Mouse (Mus musculus) monocyte, adult 5-6 weeks (primary cell): ENCODE data around the gene Tysnd1. TPM values are rescaled to one million over a fixed set of nuclear protein-coding genes. Genes with fewer than 3 reads are reported as not detected.

Source experiments
- ATAC-seq: fragments of 153-309, 156-312 bp; replicated peaks from 2 replicates; pipeline ENCODE4 v1.8.0; 2017; ENCODE audit warnings: mild to moderate bottlenecking; ENCODE audit not compliant: low TSS enrichment, insufficient number of reproducible peaks, severe bottlenecking, poor library complexity, low FRiP score
- total RNA-seq: library from RNA; stranded (forward); fragments of 200-1000, 200-491, 200-594 nt; gene quantifications from 3 replicates; pipeline ENCODE4 v1.2.3, GENCODE M21; 2017

The Tysnd1 gene
- total RNA-seq, 1 experiment from 2014 or later, result 14.0 TPM

DNA sequence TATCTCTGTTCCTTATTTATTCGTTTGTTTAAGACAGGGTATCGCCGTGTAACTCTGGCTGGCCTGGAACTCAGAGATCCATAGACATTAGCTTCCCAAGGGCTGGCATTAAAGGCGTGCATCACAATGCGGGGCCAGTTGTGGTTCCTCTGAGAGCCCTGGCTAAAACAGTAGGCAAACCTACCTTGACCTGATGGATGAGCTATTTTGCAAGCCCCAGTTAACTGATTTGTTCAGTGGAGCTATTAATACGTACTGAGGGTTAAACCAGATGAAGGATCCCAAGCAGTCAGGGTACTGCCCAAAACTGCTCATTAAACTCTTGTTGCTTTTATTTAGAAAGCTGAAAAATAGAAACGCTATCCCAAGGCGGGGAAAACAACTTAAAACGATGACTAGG is 15.8 kb upstream of the Tysnd1 start:
- ATAC-seq, result no peak

DNA sequence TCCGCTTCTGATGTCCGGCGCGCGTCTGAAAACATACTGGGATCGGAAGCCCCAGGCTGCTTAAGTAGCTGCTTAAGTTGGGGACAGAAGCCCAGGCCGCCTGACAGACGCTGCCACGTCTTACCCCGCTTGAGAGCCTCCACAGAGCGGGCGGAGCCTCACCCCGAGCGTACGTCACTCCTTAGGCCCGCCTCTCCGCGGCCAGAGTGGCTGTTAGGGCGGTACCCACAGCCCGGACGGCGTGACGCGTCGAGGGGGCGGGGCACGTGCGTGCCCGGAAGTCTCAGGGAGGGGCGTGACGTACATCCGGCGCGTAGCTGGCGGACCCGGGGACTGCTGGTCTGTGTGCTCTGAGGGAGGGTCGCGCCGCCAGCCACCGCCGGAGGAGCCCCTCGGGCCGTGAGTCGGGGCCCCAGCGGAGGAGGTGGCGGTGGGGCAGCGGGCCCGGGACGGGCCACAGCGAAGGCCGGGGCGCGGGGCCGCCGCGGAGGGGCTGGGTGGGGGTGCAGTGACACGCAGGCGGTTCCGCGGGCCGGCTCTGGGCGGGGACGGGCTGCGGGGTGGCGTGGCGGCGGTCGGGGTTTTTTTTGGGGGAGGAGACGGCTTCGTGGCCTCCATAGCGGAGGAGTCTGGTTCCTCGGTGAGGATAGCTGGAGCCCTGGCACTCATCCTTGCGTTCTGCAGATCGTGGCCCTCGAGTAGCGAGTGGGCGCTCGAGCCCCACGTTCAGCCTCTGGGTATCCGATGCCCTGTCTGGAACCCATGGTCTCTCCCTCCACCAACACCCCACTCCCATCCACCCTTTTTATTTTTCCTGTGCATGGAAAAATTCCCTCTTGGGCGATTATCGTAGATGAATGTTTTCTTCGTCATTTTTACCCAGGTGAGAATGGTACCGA is 15.1 kb upstream of the Tysnd1 start, which contains the start of gene Sar1a:
Sar1a (plus strand) TSS at position 285 of the 899 bp plus-strand sequence.
- ATAC-seq, result peak; percentile 98

DNA sequence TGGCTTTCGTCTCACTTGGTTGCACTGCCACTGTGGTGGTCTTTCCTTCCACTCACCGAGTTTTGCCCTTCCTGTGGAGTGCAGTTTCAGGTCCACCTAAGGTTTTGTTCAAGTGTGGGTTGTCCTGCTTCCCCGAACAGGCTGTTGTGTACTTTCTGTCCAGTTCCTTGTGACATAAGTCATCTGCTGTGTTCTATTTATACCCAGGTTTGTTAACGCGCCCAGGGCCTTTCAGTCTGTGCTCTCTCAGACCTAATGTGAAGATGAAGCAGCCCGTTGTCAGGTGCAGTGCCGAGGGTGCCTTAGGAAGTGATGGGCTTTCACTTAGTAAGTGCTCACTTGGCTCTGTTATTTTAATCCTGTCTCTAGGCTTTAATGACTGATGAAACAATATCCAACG is 5.9 kb upstream of the Tysnd1 start:
- no peak for ATAC-seq

DNA sequence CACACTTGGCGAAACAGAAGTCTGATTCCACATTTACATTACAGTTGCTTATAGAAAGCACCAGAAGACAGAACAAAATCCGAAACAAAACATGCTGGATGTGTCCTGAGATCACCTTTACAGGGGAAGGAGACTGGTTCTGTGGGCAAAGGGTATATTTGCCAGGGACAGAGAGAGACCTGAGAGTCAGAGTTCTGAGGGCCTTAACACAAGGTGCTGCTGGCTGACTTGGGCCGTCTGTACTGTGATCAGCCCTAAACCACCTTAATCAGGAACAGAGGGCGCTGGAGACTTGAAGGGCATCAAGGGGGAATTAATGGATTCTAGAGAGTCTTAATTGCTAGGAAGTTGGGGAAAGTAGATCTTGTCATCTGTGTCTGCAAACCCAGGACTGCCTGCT is 1.8 kb upstream of the Tysnd1 start:
- ATAC-seq, result no peak

DNA sequence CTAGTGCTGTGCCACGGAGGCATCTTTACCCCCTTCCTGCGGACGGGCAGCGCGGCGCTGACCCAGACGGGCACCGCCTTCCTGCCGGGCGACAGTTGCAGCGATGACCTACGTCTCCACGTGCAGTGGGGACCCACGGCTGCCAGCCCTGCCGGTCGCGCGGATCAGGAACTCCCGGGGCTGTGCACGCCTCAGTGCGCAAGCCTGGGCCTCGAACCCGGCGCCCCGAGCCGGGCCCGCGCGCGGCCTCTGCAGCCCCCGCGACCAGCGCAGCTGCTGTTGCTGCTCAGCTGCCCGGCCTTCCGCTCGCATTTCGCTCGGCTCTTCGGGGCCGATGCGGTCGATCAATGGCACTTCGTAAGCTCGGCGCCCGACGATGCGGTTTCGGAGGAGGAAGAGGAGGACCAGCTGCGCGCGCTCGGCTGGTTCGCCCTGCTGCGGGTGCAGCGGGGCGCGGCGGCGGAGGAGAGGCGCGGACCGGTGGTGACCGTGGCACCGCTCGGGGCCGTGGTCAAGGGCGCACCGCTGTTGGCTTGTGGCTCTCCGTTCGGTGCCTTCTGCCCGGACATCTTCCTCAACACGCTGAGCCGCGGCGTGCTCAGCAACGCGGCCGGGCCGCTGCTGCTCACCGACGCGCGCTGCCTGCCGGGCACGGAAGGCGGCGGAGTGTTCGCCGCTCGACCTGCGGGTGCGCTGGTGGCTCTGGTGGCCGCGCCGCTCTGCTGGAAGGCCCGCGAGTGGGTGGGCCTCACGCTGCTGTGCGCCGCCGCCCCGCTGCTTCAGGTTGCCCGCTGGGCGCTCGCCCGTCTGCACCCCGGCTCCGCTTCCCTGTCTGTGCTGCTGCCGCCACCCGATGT is 617 bp downstream of the Tysnd1 start:
- no peak for ATAC-seq

DNA sequence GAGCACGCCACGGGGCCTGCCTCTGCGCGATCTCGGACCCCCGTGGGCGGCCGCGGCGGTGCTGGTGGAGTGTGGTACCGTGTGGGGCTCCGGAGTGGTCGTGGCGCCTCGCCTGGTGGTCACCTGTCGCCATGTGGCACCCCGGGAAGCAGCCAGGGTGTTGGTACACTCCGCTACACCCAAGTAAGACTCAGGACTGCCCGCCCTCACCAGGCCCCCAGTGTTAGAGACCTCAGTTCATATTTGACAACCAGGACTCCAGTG is 1.2 kb downstream of the Tysnd1 start:
- no peak for ATAC-seq

DNA sequence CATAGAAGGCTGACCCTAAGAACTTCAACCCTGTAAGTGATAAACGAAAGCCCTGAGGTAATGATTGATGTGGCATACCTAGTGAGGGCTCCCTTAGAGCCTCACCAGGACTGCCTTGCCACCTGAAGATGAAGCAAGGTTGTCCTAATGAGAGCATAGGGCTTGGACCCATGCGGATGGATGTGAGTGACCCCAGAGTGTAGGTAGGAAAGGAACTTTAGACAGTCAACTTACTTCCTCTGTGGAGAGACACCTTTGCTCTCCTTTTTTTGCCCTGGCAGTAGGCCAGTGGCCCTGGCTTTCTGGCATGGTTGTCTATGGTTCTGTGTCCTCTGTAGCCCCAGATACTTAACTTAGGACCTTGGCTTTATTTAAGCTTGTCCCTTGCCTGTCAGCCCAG is 1.7 kb downstream of the Tysnd1 start:
- no peak for ATAC-seq

DNA sequence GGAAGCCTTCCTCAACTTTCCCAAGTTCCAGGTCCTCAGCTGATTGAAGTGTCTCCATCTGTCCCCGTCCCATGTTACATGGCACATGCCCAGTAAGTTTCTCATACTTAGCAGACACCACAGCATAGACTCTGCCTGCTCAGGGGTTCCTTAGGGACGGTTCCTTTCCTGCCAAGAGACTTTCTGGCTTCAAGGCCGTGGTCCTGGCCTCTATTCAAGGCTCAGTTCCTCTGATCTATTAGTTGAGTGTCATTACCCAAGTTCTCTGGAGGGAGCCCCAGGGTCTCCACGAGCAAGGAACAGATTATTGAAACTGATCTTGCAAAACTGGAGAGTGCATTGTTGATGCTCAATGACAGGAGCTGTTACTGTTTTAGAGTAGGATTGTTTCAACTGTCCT is 9.3 kb downstream of the Tysnd1 start:
- ATAC-seq, result no peak

DNA sequence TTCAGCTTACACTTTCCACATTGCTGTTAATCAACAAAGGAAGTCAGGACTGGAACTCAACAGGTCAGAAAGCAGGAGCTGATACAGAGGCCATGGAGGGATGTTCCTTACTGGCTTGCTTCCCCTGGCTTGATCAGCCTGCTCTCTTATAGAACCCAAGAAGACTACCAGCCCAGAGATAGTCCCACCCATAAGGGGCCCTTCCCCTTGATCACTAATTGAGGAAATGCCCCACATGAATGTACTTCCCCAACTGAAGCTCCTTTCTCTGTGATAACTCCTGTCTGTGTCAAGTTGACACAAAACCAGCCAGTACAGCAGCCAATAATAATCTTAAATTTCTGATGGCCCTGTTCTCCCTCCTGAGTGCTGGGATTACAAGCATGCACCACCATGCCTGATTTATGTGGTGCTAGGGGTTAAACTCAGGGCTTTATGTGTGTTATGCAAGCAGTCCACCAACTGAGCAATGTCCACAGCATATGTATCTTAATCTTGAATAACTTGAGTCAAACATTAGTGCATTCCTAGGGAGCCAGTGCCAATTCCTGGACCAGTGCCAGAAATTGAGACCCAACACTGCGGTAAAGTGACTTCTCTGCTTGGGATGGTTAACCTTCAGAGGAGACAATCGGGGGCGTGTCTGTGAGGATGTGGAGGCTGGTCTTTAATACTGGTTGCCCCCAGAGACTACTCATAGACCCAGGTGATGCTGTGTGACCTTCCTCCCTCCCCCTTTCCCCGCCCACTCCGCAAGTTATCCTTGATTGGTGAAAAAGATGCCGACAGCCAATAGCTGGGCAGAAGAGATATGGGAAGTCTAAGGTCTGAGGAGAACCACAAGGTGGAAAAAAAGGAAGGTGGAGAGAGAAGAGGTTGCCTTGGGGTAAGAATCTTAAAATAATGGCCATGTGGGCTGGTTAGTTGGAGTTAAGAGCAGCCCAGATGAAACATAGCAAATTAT is 11.4 kb downstream of the Tysnd1 start:
- 0 out of 2 replicates have a peak, but pooled peaks have one; percentile 15 for ATAC-seq

DNA sequence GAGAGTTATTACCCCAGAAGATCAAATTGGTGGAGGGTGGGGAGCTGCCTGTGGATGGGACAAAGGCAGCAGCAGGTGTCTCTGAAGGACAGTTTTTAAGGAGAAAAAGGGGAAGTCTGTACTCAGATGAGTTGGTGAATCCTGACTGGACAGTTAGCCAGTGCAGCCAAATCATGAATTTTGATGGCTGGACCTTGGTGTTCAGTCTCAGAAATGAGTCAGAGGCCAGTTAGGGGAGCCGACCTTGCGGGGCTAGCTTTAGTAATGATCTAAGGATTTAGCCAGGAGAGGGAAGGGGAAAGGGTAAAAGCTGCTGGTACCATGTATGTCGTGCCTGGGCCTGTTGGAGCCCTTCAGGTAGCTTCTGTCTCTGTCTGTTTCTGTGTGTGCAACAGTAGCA is 18.3 kb downstream of the Tysnd1 start:
- ATAC-seq, result no peak

DNA sequence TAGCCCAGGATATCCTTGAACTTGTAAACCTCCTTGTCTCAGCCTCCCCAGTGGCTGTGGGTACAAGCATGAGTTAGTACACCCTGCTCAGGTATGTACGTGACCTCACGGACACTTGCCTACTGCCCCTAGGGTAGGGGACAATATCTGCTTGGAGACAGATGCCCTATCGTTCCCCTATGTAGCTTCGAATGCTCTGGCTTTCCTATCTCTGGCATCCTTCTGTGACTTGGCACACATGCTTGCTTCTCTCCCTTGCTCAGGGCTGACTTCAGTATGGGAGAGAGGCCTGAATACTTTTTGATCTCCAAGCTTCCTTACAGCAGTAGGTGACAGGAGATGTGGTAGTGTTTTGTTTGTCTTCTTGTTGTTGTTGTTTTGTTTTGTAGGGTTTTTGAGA is 18.8 kb downstream of the Tysnd1 start:
- no peak for ATAC-seq

DNA sequence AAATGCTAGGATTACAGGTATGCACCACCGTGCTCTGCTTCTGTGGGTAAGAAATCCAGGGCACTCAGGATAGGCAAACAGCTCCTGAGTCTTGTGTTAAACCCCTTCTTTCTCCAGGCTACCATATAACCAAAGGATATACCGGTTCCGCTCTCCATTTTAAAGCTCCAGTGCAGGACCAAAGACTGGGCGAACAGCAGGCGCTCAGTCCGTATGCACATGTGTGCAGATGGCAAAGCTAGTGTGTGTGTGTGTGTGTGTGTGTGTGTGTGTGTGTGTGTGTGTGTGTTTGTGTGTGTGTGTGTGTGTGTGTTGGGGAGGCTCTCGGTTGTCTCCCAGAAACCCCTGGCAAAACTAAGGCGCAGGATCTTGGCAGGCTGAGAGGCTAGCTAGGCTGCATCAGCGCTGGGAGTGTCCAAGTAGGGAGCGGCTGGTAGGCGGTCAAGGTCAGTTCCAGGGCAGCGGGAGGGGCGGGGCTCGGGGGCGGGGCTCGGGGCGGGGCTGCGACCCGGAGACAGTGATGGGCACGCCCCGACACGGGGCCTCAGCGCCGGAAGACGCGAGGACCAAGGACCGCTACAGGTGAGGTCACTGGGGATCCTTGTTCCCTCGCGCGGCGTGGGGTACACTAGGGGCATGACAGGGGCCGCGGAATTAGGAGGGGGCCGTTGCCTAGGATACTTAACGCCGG is 19.6 kb downstream of the Tysnd1 start, which contains the start of gene Aifm2:
Aifm2 (plus strand) TSS at position 493 of the 691 bp plus-strand sequence.
- peak; percentile 80 for ATAC-seq

DNA sequence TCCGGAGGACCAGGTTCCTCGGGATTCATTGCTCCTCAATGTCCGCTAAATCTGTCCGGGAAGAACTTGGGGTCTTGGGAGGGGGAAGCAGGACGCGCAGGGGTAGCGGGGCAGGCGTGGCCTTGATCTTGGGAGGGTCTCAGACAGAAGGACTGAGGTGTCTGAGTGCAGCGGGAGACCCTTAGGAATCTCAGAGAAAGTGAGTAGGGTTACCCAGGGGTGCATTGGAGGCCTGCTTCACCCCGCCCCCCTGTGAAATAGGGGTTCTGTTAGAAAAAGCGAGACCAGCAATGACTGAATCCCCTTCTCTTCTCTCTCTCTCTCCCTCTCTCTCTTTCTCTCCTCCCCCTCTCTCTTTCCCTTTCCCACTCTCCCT is 20.1 kb downstream of the Tysnd1 start:
- no peak for ATAC-seq

DNA sequence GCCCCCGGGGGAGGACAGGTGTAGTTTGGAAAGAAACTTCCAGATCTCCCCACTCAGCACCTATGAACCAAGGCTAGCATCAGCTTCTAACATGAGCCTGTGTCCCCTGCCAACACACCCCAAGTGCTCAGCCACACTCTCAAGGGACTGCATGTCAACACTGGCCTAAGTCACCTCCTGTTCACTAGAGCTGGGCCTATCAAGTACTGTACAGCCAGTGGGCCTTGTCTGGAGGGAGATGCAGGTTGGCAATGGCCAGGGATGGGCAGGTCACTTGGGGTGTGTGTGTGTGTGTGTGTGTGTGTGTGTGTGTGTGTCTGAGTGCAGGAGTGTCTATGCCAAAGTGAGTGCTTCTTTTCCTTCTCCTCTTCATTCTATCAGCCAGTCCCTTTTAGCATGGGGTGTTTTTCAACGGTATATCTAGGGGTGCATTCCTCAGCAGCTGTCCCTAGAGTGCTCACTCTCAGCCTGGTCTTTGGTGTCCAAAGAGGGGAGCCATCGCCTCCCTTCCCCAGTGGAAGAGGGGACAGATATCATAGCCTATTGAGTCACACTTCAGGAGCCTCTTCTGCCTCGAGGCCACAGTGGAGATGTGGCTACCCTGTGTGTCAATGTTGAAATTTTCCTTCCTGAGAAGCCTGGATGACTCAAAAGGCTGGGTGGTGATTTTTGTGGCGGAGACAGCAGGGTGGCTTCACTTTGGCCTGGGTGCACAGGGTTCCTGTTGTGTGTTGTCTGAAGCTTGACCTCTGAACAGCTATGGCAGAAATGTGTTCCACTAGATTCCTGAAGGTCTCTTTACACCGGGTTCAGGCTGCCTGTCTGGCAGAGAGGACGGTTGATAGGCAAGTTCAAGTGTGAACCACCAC is 20.9 kb downstream of the Tysnd1 start:
- no peak for ATAC-seq

DNA sequence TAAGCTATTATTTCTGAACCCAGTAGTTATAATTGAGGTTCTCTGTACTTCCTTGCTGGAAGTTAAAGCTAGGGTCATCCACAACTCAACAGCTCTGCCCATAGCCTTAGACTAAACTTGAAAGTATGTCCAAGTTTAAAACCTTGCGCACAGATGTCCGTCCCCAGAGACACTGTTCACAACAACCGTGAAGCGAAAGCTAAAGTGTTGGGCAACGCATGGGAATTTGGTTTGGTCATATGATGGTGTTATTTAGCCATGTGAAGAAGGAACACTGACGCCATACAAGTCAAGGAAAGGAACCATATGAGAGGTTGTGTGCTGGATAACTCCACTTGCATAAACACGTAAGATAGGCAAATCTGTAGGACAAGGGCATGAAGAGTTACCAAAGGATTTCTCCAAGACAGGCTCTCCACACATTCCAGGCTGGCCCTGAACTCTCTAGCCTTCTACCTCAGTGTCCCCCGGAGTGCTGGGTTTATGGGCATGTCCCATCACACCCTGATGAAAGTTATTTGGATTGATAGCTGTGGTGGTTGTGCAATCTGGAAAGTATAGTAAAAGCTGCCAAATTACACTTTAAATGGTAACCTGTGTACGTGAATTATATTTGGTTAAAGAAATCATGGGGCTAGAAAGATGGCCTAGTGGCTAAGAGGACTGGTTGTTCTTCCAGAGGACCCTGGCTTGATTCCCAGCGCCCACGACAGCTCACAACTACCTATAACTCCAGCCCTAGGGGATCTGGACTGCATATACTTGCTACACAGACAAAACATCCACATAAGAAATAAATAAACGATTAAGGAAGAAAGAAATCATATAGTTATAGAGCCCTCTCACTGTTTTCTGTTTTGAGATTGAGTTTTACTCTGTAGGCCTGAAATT is 22.3 kb downstream of the Tysnd1 start:
- no peak for ATAC-seq

DNA sequence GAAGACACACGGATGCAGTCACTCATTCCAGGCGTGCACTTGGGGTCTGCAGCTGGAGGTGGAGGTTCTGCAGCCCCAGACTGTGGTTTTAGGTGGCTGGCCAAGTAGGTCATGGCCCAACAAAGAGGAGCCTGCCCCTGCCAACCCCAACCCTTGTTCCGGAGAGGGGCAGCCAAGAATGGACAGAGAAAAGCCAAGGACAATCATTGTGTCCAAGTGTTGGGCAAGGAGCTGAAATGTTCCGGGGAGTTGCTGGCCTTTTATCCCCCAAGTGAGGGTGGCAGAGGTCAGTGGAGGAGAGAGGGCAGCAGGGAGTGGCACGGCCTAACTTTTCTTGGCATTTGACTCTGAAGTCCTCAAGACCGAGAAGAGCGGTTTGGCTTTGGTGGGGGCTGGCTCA is 25.0 kb downstream of the Tysnd1 start:
- no peak for ATAC-seq

DNA sequence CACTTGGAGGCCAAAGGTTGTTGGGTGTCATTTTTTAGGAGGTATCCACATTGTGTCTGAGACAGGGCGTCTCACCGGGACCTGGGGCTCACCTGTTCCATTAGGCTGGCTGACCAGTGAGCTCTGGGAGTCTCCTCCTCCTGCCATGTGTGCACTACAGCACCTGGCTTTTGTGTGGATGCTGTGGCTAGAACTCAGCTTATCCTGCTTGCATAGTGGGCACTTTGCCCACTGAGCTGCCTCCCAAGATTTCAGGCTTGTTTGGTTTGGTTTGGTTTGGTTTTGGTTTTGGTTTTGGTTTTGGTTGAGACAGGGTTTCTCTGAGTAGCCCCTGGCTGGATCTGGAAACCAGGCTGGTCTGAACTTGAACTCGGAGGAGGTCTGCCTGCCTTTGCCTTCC is 26.9 kb downstream of the Tysnd1 start:
- ATAC-seq, result no peak
